Mouse (Mus musculus) heart, postnatal 10 days (tissue): ENCODE data around the gene Vmn2r26. TPM values are rescaled to one million over a fixed set of nuclear protein-coding genes. Genes with fewer than 3 reads are reported as not detected.
"Not testable (repeated sequence)": the region's sequence is repeated elsewhere in the genome, so short reads cannot be mapped to it uniquely, and the experiment has no call there.

ENCODE experiments used
- DNase-seq, 2 experiments: peaks; one replicate each; pipeline ENCODE4 v3.0.0; 2021
- intact Hi-C: fragments of 180-260 bp; cut with DNase I; formaldehyde crosslinking; loops from one replicate; pipeline ENCODE4 v1.15.1; 2025
- total RNA-seq, 2 experiments: library from RNA; stranded (reverse); gene quantifications; 2 replicates each; pipeline ENCODE4 v1.2.3; 2021

The Vmn2r26 gene
- total RNA-seq: not detected

GRCm38 (mm10) chr6:124024268-124024667, at the start of gene Vmn2r26:
Vmn2r26 (plus strand) TSS chr6:124024568.
- intact Hi-C loops, DNase-seq: not testable (repeated sequence)

- intact Hi-C loops: no loop called here
- no peak for DNase-seq
Observed at GRCm38 (mm10) chr6:124020841-124021240, 3.5 kb upstream of the Vmn2r26 start.

- no peak for DNase-seq
- intact Hi-C loops: no loop called here
Observed at GRCm38 (mm10) chr6:124048388-124048787, 24.0 kb downstream of the Vmn2r26 start.

GRCm38 (mm10) chr6:124053611-124054010, 29.2 kb downstream of the Vmn2r26 start:
- intact Hi-C loops, DNase-seq: not testable (repeated sequence)

GRCm38 (mm10) chr6:124102334-124102733, 78.0 kb downstream of the Vmn2r26 start:
- no peak for DNase-seq
- intact Hi-C loops: no loop called here

Other genes with a start within 250 kb of the Vmn2r26 start
- gene Vmn2r24, start 245.7 kb upstream of the Vmn2r26 start, total RNA-seq: not detected
- not detected for gene Vmn2r25, start 171.1 kb upstream of the Vmn2r26 start, total RNA-seq
- not detected for gene Vmn2r27, start 207.3 kb downstream of the Vmn2r26 start, total RNA-seq